Mouse (Mus musculus) 3T3-L1 (cell line): ENCODE results near the gene Vwde.
A peak's percentile ranks its signal among the peaks of the same experiment; 100 is the strongest.

Experiments
- DNase-seq: peaks from one replicate; pipeline ENCODE4 v3.0.0-alpha.2; 2015; ENCODE audit warnings: low read depth, low spot score

Vwde gene

DNA sequence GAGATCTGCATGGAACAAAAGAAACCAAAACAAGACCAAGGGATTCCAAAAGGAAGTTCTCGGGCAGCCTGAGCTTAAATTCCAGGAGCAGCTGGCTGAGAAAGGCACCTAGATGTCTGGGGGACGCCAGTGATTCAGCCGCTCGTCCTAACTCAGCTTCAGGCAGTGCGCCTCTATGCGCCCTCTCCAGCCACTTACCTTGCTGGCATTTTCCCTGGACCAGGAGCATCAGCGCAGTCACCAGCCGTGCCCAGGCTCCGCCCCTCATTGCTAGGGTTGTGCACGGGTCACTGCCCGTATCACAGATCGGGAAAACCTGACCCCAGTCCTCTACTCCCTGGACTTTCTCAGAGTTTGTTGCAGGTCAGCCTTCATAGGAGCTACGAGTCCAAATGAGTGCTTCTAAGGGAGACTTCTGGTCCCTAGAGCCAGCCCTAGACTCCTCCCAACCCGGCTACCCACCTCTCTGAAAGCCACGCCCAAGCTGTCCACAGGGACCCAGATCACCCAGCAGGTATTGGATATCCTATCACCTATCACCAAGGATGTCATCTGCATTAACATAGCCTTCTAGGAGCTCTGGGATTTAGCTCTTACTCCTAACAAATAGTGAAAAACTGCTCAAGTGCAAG, at the start of gene Vwde:
Gene Vwde (minus strand): TSS at position 370 of the 632 bp plus-strand sequence.
- no peak for DNase-seq

DNA sequence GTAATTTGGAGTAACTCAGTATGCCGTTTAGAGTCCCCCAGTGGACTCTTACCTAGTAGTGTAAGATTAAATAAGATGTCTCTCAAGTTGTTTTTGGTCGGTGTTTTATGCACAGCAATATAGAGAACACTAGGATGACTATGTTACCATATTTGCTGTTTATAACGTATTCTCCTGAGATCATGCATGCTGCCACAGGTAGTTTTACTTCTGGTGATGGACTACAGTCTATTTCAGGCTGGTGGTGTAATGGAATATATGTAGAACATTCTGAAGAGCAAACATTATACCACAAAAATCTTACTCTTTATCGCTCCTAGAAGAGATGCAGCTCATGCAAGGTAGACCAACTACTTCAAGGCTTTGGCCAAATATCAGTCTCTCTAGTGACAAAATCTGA, 30.6 kb upstream of the Vwde start:
- DNase-seq: no peak

DNA sequence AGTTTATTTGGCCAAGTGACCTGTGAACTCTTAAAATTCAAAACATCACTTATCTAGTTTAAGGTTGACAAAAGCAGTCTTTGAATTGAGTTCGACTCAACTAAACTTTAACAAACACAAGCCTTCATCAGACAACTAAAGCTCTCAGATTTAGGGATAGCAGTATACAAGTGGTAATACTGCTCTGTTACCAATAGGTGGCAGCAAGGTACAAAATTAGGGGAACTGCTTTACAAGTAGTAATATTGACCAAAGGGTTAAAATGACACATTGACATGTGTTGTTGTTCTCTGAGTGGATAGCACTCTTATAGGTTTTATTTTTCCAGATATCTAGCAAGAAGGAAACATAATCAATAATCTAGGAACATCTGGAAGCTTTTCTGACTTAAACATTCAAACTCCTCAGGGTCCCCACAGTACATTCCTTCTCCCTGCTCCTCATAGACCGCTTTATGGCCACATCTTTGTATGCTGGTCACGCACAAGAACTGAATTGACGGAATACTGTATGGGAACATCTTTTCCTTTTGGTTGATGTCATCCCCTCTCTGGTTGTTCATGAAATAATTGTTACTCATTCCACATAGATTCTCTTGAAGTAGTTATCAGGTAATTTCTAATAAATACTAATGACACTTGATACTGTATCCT, 23.7 kb upstream of the Vwde start:
- DNase-seq: peak; percentile 49

DNA sequence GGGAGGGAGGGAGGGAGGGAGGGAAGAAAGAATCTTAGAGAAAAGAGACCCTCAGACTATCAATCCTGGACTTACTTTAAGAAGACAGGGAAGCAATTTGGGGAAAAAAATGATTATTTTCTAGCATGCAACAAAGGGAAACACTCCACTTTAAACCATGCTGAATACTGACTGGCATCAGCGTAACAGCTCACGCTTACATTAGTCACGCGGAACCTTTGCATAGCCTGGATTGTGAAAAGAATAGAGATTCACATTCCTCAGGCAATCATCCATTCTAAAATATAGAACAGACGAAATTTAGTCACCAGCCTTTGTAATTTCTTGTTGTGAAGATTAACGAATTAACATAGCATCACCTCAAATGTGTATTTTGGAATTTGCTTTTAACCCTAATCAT, 18.6 kb downstream of the Vwde start:
- no peak for DNase-seq

DNA sequence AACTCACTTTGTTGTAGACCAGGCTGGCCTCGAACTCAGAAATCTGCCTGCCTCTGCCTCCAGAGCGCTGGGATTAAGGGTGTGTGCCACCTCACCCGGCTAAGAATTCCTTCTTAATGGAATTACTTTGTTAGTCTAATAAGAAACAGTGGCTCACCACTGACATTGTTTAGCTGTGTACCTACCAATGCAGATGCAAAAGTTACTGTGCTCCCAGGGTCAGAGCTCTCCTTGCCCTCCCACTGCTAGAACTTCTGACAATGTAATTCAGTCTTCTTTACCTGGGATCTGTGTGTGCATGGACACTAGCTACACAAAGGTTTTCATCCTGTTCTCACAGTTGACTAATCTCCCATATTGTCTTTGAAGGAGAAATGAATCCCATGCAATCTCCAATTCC, 27.3 kb downstream of the Vwde start:
- no peak for DNase-seq

DNA sequence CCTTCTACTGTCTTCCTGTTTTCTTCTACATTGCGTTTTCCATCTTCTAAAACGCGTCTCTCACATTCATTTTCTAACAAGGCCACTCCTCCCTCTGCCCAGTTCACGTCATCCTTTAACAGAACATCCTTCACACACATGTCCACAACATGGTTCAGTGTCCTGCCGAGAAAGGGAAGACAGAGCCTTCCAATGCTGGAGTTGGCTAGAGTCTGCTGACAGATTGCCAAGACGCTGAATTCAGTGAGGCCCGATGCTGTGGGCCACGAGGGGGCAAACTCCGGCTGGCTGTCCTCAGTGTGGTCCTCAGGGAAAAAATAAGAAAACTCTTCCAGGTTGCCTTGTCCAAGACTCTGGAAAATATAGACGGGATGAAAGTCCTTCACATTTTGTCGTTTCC, 37.9 kb downstream of the Vwde start:
- no peak for DNase-seq

DNA sequence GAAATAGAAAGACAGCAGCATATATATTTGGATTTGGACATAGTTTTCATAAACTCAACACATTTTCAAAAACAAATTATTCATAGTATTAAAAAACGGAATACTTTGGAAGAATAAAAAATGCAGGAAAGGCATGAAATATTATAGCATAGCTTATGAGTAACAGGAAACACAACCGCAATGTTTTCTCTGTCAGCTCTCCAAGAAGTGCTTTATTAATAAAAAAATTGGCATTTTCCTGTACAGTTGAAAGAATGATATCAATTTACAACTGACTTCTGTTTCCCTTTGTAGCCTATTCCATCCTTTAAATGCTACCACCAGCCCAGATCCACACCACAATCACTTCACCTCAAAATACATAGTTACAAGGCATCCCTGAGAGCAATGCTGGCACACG, 44.7 kb downstream of the Vwde start:
- DNase-seq: peak; percentile 71

DNA sequence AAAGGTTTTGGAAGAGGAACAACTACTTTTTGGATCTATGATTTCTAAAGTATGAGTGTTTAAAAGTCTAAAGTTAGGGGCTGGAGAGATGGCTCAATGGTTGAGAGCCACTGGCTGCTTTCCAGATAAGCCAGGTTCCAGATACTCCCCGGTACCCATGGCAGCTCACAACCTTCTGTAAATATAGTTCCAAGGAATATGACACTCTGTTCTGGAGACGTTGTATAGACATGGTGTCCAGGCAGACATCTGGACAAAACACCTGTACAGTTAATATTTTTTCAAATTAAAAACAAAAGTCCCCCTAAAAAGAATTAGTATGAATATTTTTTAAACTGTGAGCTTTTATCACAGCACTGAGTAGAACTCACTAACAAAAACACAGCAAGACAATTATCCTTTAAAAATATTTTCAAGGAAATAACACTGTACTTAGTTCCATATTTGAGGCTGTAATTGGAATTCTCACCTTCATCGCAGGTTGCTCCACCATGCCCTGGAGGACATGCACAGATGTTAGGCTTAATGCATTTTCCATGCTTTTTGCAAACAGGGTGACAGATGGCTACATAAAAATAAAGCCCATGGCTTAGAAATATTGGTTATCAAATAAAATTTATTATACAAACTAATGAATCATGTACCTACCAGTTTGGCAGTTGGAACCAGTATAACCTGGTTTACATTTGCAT, 55.2 kb downstream of the Vwde start:
- no peak for DNase-seq

DNA sequence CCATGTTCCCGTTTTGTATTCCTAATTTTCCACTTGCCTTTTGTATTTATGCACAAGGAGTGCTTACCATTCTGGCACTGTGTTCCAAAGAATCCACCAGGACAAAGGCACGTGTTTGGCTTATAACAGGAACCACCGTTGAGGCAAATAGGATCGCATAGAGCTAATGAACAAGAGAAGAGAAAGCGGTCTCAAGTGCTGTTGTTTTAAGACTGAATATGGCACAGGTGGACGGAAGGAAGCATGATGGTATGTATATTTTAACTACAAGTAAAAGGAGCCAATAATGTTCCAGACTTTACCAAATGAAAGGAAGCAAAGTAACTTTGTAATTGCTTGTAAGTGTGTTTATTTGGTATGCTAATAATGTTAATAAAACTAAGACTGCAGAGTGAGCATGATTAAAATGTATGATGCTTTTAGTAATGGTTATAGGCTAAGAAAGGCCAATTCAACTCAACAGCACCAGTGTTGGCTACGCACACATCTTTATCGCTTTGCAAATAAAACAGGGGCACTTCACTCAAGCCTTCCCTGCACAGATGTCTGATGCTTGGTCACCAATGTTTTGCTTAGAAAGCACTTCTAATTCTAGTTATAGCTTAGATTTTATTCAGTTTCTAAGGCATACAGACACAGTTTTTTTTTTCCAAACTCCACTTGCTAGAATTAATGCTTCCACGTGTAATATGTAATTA, 58.4 kb downstream of the Vwde start:
- DNase-seq: no peak

DNA sequence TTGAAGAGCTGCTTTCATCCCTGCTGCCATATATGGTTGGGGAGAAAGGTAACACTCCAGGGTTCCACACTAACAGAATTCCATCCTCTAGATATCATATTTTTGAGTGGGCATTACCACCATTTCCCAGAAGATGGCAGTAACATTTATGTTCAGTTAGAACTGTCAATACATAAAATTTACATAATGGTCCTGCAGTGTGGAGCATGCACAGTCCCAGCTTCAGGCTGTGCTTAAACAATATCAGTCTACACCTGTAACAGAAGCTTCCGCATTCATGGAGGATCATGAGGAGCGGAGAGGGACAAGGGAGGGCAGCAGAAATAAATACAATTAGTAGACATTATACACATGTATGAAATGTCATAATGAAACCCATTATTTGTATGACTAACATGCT, 65.3 kb downstream of the Vwde start:
- DNase-seq: peak; percentile 69

DNA sequence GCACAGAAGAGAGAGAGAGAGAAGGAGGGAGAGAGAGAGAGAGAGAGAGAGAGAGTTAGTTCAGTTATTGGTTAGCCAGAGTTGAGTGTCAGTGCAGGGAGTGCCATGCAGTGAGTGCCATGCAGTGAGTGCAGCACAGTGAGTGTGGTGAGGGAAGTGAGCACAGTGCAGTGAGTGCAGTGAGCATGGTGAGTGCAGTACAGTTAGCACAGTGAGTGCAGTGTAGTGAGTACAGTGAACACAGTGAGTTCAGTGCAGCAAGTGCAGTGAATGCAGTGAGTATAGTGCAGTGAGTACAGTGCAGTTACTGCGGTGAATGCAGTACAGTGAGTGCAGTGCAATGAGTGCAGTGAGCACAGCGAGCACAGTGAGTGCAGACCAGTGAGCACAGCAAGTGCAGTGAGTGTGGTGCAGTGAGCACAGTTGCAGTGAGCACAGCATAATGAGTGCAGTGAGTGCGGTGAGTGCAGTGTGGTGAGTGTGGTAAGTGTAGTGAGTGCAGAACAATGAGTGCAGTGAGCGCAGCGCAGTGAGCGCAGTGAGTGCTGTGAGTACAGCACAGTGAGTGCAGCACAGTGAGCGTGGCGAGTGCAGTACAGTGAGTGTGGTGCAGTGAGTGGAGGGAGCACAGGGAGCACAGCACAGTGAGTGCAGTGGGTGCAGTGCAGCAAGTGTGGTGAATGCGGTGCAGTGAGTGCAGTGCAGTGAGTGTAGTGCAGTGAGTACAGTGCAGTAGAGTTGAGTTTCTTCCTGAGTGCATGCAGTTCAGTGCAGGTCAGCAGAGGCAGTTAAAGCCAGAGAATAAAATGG, 70.7 kb downstream of the Vwde start:
- no peak for DNase-seq

DNA sequence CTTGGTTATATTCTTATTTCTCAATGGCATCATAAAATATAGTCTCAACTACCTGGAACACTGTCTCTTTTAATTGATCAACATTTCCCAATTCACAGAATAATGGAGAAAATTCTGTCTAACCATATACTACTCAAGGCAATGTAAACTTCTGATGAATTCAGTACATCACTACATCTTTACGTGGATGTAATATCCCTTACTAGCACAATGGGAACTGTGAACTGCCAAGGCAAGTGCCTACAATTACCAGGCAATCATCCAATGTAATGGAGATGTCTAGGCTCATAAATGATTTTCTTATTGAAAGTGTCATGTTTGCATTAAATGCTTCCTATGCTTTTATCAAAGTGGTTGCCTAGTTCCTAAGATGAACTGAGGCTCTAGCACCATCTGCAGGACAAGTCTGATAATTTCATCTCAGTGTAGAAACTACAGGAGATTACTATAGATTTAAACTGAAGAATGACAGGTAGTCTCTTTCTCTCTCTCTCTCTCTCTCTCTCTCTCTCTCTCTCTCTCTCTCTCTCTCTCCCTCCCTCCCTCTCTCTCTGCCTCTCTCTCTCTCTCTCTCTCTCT, 72.6 kb downstream of the Vwde start:
- DNase-seq: peak; percentile 82

DNA sequence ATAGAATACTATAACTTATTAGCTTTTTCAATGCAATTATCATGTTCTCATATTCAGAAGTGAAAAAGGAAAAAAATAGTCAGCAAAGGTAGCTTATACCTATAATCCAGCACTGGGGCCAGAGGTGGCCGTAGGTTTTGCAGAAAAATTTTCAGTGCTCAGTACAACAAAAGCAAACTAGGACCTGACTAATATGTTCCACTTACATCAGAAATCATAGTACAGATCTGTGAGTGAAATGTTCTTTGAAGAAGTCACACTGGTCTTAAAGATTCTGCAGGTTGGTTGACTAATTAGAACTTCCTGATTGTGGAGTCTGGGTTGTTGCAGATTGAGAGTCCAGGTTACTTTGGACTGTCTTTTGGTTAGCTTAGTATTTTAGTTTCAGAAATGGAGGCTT, 87.5 kb downstream of the Vwde start:
- no peak for DNase-seq

DNA sequence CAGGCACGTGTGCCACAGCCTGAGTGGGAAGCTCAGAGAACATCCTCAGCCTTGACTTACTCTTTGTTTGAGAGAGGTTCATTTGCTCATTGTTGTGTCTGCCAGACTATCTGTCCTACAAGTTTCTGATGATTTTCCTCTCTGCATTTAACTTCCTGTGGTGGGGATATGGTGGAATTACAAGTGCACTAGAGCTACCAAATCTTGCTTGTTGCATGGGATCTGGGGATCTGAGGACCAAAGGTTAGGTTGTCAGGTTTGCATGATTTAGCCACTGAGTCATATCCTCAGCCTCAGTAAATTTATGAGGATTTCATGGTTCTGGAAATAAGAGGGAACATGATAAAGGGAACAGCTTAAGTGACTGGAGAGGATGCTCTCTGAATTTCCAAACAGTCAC, 116.1 kb downstream of the Vwde start:
- peak; percentile 54 for DNase-seq
